Mouse (Mus musculus) ovary, postnatal 10 days (tissue): ENCODE measurements around the gene Sergef.

ENCODE experiments used
- DNase-seq: peaks from one replicate; pipeline ENCODE4 v3.0.0; 2022; ENCODE audit warnings: low spot score

The Sergef gene

DNA sequence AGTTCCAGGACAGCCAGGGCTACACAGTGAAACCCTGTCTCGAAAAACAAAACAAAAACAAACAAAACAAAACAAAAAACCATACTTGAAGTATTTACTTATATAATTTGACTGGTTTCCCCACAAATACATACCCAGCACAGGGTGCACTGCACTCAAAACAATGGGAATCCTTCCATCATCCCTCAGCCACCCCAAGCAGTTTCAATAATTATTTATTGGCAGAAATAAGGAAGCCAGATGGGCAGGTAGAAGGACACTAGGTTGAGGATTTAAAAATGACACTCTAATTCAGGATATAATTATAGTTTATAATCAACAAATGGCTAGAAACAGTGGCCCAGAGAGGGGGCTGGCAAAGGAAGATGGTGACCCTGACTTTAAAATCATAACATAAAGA lies 99.0 kb downstream of the Sergef start:
- DNase-seq = no peak

DNA sequence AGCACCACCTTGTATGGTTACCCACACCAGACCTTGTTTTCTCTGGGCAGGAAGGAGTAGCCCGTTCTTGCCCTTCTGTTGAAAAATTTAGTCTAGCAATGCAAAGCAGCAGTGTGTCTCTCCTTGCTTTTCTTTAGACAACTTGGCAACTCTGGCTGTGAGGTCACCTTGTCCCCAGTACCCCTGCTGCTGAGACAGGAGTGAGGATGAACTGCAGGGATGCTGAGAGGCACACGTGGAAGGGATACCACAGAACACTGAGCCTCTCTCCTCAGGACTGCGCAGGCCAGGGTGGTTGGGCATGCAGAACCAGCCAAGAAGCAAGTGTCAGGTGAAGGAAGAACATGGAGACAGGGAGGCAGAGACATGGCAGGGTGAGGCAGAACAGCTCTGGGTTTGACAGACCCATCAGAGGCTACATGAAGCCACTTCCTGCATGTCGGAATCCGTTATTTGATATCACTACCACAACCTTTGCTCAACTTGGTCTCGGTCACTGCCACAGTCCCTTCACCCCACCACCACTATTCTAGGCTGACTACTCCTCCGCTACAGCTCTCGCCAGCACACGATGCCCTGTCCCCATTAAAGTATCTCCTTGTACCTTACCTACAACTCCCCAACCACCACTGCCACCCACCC lies 103.0 kb downstream of the Sergef start:
- no peak for DNase-seq

DNA sequence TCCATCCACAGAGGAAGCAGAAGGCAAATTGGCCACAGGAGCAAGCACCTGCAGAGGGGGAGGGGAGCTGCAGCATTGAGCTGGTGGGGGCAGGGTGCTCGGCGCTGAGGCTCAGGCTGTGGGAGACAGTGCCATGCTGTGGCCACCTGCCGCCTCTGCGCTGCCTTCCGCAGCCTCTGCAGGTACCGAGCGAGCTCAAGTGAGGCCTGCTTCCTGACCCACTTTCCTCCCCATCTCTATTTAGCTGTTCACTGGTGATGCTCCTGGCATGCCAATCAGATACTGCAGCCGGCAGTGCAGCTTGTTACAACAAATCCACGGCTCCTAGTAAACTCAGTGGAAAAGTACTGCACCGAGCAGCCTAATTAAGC lies 104.2 kb downstream of the Sergef start:
- DNase-seq = no peak

- DNase-seq = no peak
These were observed 104.7 kb downstream of the Sergef start for GRCm38 (mm10) chr7:46534767-46535428.

GRCm38 (mm10) chr7:46533518-46533917 lies 106.1 kb downstream of the Sergef start:
- DNase-seq = no peak

DNA sequence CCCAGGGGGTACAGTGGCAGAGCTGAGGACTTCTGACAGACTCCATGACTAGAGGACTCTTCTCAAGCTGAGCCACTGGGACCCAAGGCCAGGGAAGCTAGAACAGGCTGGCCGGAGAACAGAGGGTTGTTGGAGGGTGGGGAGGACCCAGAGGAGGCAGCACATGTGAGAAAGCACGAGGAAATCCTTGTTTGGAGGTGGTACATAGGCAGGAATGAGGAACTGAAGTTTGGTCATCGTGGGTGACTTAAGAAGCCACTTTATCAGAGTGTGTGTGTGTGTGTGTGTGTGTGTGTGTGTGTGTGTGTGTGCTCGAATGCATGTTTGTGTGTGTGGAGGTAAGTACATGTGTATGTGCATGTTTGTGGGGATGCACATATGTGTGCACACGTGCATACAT lies 108.3 kb downstream of the Sergef start:
- no peak for DNase-seq

- no peak for DNase-seq
These were observed 109.7 kb downstream of the Sergef start for GRCm38 (mm10) chr7:46529930-46530329.

DNA sequence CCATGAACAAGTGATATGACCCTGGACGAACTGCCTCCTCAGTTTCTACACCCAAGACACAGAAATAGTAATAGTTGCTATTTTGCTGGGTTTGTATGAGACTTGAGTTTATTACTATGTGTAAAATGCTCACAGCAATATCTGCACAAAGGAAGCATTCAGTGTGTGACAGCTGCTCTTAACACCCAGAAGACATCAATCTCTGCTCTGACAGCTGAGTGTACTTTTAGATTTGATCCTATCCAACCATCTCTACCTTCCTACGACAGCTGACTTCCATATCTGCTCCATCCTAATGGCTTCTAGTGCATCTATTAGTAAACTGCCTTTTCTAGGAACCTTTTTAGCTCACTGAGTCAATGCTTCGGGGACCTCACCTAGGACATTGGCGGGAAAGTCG lies 110.3 kb downstream of the Sergef start:
- no peak for DNase-seq

DNA sequence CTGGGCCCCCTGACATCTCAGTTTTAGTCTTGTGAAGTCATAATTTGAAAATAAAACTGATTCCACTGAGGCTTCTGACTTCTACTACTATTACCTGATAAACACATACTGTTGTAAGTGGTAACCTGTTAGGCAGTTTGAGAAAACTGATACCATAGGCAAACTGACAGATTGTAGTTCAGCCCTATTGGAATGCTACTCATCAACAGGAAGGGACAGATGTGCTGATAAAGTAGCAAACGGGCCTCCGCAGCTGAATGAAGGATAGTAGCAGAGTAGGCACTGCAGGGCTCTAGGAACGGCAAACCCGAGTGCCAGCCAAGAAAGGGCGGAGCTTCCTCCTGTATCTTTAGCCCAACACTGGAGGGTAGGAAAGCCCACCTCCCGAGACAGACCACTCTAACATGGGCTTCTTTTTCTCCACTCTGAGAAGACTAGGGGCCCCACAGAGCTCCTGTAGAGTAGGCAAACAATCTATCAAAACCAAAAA lies 112.9 kb downstream of the Sergef start:
- no peak for DNase-seq

DNA sequence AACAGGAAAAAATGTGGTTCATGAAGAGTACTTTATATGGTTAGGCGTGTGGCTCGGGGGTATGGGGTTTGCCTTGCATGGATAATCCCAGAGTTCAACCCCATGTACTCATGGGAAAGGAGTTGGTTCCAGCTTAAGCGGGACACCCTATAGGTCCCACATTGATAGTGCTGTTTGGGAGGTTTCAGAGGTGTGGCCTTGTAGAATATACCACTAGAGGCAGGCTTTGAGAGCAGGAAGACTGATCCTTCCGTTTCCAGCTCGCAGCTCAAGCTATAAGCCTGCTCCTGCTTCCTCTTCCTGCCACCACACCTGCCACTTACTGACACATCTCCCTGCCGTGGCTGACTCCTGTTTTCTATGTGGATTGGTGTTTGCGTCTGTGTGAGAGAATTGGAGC lies 116.4 kb downstream of the Sergef start:
- DNase-seq = no peak

DNA sequence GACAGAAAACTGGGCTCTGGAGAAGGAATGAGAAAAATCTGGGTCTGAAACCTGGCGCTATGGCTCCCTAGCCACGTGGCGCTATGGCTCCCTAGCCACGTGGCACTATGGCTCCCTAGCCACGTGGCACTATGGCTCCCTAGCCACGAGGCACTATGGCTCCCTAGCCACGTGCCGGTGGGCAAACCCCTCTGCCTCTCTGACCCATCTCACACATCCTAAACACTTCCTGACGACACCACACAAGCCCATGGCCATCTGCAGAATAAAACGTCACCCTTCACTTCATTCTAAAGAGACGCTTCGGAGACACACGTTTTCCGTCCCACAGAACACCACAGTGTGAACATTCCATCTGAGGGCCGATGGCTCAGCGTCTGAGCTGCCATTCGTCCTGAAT lies 117.8 kb downstream of the Sergef start:
- DNase-seq = no peak

DNA sequence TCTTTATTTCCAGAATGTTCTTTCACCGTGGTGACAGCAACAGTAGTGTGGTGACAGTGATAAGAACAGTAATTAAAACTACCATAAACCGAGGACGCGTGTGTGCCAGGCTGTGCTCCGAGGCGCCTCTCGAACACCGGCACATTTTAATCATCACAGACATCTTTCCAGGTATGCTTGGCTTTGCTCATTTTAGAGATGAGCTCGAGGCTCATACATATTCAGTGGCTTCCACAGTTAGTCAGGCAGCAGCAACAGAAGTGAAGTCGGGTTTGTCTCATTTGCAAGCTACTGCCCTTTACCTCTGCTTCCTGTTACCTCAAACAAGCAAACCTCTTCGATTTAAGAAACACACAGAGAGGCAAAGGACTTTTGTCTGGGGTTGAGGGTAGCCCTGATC lies 120.5 kb downstream of the Sergef start:
- DNase-seq = no peak

GRCm38 (mm10) chr7:46517158-46517557 lies 122.4 kb downstream of the Sergef start:
- DNase-seq = no peak

DNA sequence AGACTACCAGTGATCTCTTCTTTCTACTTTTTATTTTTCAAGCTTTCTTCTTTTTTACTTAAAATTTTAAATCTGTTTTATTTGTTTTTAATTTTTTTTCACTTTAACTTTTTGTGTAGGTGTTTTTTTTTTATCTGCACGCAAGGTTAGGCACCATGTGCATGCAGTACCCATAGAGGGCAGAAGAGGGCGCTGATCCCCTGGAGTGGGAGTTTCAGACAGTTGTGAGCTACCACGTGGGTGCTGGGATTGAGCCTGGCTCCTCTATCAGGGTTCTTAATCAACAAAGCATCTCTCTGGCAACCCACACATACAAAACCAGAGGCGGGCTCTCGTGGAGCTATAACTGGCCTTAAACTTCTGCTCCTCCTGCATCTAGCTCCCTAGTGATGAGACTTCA lies 123.6 kb downstream of the Sergef start:
- no peak for DNase-seq

GRCm38 (mm10) chr7:46514981-46515380 lies 124.6 kb downstream of the Sergef start:
- DNase-seq = no peak

DNA sequence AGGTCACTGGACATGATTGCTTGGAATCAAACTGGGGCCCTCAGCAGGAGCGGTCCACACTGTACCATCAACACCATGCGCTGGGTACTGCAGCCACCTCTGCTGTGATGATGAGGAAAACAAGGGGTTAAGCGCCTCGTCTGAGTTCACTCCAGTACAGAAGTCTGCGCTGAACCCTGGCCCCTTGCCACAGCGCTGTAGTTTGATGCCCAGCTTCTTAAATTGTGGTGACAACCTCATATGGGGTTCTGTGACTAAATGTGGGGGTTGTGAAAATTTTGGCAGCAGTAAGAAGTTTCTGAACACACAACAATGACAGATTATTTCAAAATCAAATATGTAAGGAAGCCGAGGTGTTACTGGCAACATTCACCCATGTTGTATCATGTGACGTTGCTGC lies 126.0 kb downstream of the Sergef start:
- DNase-seq = no peak

- no peak for DNase-seq
These were observed 126.8 kb downstream of the Sergef start for GRCm38 (mm10) chr7:46512792-46513191.

DNA sequence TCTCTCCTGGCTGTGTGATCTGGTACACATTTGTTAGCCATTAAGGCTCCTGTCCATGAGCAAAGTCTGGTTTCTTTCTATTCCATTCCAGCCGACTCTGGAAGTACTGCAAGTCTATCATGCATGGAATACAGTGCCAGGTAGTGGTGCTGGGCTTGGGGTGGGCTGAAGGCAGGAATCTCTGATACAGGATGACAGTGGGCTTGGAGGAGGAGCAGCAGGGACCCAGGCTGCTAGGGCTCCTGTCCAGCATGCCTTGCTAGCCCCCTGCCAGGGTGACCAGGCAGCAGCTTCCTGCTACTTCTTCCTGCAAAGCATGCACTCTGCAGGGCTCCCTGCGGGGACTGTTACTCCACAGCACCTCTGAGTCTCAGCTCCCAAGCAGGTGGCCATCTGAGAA lies 128.8 kb downstream of the Sergef start:
- no peak for DNase-seq

GRCm38 (mm10) chr7:46509391-46510310 lies 130.0 kb downstream of the Sergef start:
- DNase-seq = no peak

DNA sequence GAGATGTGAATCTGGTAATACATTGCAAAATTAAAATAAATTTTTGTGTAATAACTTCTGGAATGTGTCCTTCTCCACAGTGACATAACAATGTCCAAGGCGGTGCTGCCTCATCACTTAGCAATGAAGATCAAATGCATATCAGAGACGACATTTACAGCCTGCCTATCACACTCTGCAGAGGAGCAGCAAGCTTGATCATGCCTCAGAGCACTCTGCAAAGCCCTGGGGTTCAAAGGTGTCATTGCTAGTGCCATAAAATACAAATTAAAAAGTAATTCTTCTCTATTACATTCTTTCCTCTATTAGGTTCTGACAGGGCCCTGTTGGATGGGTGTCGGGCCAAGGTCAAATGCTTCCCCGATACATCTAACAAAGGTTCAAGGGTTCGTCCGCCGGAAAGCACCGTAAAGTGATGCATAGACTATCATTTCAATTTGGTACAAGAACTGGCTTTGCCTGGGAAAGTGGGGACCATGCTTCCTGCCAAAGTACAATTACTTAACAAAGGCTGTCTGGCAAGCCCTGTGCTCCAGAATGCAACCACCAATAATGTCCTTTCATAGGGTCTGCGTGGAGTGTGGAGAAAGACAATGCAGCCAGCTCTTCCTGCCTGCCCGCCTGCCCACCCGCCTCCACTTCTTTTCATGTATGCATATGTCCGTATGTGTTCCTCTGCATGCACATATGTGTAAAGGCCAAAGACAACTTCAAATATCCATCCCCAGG lies 130.9 kb downstream of the Sergef start:
- DNase-seq = no peak

- DNase-seq = no peak
These were observed 135.4 kb downstream of the Sergef start for GRCm38 (mm10) chr7:46504157-46504556.

GRCm38 (mm10) chr7:46502650-46503049 lies 137.0 kb downstream of the Sergef start:
- no peak for DNase-seq
